Mouse (Mus musculus): ENCODE measurements around the gene Lst1. TPM values are rescaled to one million over a fixed set of nuclear protein-coding genes. Genes with fewer than 3 reads are reported as not detected.

Lst1 gene
- polyA plus RNA-seq, 1 experiment from 2014 or later: 21.1 TPM

- Histone ChIP-seq H3K27ac (ENCODE audit: low read length) (no peak overlapping the region; the same call in 1 of the 2 replicates), H3K9me3 (ENCODE audit: control insufficient read depth, low read depth, low read length) (no peaks in the 10 kb centered on the region), H3K27me3 (ENCODE audit: control insufficient read depth, insufficient read depth, low read length) (no peaks in the 10 kb centered on the region), H3K9ac (replicated peaks; ENCODE audit: low read depth, low read length) (no peak overlapping the region), H3K36me3 (ENCODE audit: control insufficient read depth, insufficient read depth, low read length) (peaks cover 4% of the 10 kb centered on the region), H3K4me1 (ENCODE audit: control insufficient read depth, insufficient read depth, low read length) (peaks cover 3% of the 10 kb centered on the region; the same call in 1 of the 2 replicates), H3K4me3 (ENCODE audit: low read depth, low read length) (no peak overlapping the region), H3K4me2 (replicated peaks; ENCODE audit: low read depth, low read length) (no peak overlapping the region)
- no peak for ATAC-seq (ENCODE audit: insufficient number of reproducible peaks, insufficient read depth, low FRiP score, low read depth)
- WGBS: 71% methylated on average over 6 of the region's 6 CpGs
Measured at GRCm38 (mm10) chr17:35219601-35220041, 31.4 kb upstream of the Lst1 start.

GRCm38 (mm10) chr17:35218516-35219193 is 30.4 kb upstream of the Lst1 start:
- Histone ChIP-seq H3K36me3 (ENCODE audit: control insufficient read depth, insufficient read depth, low read length) (peaks cover 4% of the 10 kb centered on the region), H3K4me2 (replicated peaks; ENCODE audit: low read depth, low read length) (no peak overlapping the region), H3K9ac (replicated peaks; ENCODE audit: low read depth, low read length) (no peak overlapping the region), H3K27ac (ENCODE audit: low read length) (peak overlapping the region; percentile 58; the same call in 1 of the 2 replicates), H3K4me3 (ENCODE audit: low read depth, low read length) (no peak overlapping the region), H3K27me3 (ENCODE audit: control insufficient read depth, insufficient read depth, low read length) (no peaks in the 10 kb centered on the region), H3K9me3 (ENCODE audit: control insufficient read depth, low read depth, low read length) (no peaks in the 10 kb centered on the region), H3K4me1 (ENCODE audit: control insufficient read depth, insufficient read depth, low read length) (peaks cover 3% of the 10 kb centered on the region; the same call in 1 of the 2 replicates)
- no peak for ATAC-seq (ENCODE audit: insufficient number of reproducible peaks, insufficient read depth, low FRiP score, low read depth)
- WGBS: 77% methylated on average over 18 of the region's 18 CpGs

DNA sequence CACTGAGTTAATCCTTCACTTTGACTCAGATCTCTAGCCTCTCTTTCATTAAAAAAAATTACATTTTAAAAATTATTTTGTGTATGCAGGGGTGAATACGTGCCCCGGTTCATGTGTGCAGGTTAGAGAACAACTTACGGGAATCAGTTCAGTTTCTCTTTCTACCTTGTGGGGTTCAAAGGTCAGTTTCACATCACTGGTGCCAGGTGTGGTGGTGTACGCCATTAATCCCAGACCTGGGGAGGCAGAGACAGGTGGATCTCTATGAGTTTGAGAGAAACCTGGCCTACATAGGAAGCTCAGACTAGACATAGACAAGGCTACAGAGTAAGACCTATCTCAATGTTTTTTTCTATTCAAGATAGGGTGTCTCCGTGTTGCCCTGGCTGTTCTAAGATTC is 24.8 kb upstream of the Lst1 start:
- Histone ChIP-seq H3K4me3 (ENCODE audit: low read depth, low read length) (no peak overlapping the region), H3K27me3 (ENCODE audit: control insufficient read depth, insufficient read depth, low read length) (no peaks in the 10 kb centered on the region), H3K9me3 (ENCODE audit: control insufficient read depth, low read depth, low read length) (no peaks in the 10 kb centered on the region), H3K36me3 (ENCODE audit: control insufficient read depth, insufficient read depth, low read length) (no peaks in the 10 kb centered on the region), H3K4me2 (replicated peaks; ENCODE audit: low read depth, low read length) (no peak overlapping the region), H3K4me1 (ENCODE audit: control insufficient read depth, insufficient read depth, low read length) (no peaks in the 10 kb centered on the region), H3K27ac (ENCODE audit: low read length) (no peak overlapping the region), H3K9ac (replicated peaks; ENCODE audit: low read depth, low read length) (no peak overlapping the region)
- 89% methylated on average over 5 of the region's 5 CpGs for WGBS
- ATAC-seq (ENCODE audit: insufficient number of reproducible peaks, insufficient read depth, low FRiP score, low read depth): no peak

DNA sequence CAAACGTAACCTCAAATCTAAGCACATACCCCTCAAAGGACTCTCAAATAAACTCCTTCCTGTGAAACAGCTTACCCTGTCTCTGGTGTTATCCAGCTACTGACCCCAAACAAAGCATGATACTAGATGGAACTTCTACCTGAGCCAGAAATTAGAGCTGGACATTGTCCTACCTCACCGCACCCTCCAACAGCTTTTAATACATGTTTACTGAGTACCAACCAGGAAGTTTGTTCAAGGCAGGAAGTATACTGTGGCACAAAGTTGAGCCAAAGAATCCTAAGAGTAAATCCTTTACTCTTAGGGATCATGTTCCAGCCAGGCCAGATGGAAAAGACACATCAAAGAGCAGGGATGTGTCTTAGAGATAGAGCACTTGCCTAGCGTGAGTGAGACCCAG is 22.4 kb upstream of the Lst1 start:
- Histone ChIP-seq H3K36me3 (ENCODE audit: control insufficient read depth, insufficient read depth, low read length) (no peaks in the 10 kb centered on the region), H3K9ac (replicated peaks; ENCODE audit: low read depth, low read length) (no peak overlapping the region), H3K4me3 (ENCODE audit: low read depth, low read length) (no peak overlapping the region), H3K4me2 (replicated peaks; ENCODE audit: low read depth, low read length) (no peak overlapping the region), H3K9me3 (ENCODE audit: control insufficient read depth, low read depth, low read length) (no peaks in the 10 kb centered on the region), H3K27ac (ENCODE audit: low read length) (no peak overlapping the region), H3K27me3 (ENCODE audit: control insufficient read depth, insufficient read depth, low read length) (no peaks in the 10 kb centered on the region), H3K4me1 (ENCODE audit: control insufficient read depth, insufficient read depth, low read length) (no peaks in the 10 kb centered on the region)
- ATAC-seq (ENCODE audit: insufficient number of reproducible peaks, insufficient read depth, low FRiP score, low read depth): no peak
- 56% methylated on average over 3 of the region's 3 CpGs for WGBS

DNA sequence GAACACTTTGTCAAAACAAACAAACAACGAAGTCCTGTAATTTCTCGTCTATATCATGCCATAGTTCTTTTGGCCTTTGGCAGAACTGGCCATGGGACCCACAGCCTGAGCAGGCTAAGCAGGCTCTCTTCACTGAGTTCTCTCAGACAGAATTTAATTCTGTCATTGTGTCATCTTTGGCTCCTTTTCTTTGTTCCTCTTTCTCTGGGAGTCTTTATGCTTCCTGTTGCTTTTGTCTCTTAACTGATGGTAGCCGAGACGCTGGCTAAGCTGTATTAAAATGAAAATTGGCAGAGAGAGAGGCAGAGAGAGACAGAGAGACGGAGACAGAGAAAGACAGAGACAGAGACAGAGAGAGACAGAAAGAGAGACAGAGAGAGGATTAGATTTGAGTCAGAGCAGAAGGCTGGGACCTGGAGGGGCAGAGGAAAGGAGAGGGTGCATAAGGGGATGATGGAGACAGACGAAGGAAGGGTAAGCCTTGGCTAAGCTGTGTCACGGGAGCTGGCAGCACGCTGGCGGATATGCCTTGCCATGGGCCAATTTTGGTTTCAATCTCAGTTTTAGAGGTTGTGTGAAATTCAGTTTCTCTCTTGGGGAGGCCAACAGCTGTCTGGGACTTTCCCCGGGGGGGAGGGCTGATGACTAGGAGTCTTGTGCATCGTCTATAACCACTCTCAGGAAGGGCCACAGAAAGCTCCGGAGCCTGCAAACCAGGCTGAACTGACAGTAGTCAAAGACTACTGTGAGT is 21.7 kb upstream of the Lst1 start:
- Histone ChIP-seq H3K27me3 (ENCODE audit: control insufficient read depth, insufficient read depth, low read length) (no peaks in the 10 kb centered on the region), H3K4me1 (ENCODE audit: control insufficient read depth, insufficient read depth, low read length) (no peaks in the 10 kb centered on the region), H3K9ac (replicated peaks; ENCODE audit: low read depth, low read length) (no peak overlapping the region), H3K9me3 (ENCODE audit: control insufficient read depth, low read depth, low read length) (no peaks in the 10 kb centered on the region), H3K36me3 (ENCODE audit: control insufficient read depth, insufficient read depth, low read length) (no peaks in the 10 kb centered on the region), H3K27ac (ENCODE audit: low read length) (no peak overlapping the region), H3K4me2 (replicated peaks; ENCODE audit: low read depth, low read length) (no peak overlapping the region), H3K4me3 (ENCODE audit: low read depth, low read length) (no peak overlapping the region)
- 72% methylated on average over 12 of the region's 12 CpGs for WGBS
- ATAC-seq (ENCODE audit: insufficient number of reproducible peaks, insufficient read depth, low FRiP score, low read depth): no peak

GRCm38 (mm10) chr17:35205380-35205769 is 17.1 kb upstream of the Lst1 start:
- H3K4me3 ChIP-seq (ENCODE audit: low read depth, low read length): no peak overlapping the region
- 52% methylated on average over 10 of the region's 10 CpGs for WGBS
- ATAC-seq (ENCODE audit: insufficient number of reproducible peaks, insufficient read depth, low FRiP score, low read depth): no peak
- H3K27ac ChIP-seq (ENCODE audit: low read length): no peak overlapping the region
- H3K4me2 ChIP-seq (replicated peaks; ENCODE audit: low read depth, low read length): no peak overlapping the region
- 0 out of 2 replicates have a peak, but pooled peaks cover 5% of the 10 kb centered on the region for H3K27me3 ChIP-seq (ENCODE audit: control insufficient read depth, insufficient read depth, low read length)
- no peak overlapping the region for H3K9ac ChIP-seq (replicated peaks; ENCODE audit: low read depth, low read length)
- no peaks in the 10 kb centered on the region for H3K9me3 ChIP-seq (ENCODE audit: control insufficient read depth, low read depth, low read length)
- no peaks in the 10 kb centered on the region for H3K36me3 ChIP-seq (ENCODE audit: control insufficient read depth, insufficient read depth, low read length)
- no peaks in the 10 kb centered on the region for H3K4me1 ChIP-seq (ENCODE audit: control insufficient read depth, insufficient read depth, low read length)

DNA sequence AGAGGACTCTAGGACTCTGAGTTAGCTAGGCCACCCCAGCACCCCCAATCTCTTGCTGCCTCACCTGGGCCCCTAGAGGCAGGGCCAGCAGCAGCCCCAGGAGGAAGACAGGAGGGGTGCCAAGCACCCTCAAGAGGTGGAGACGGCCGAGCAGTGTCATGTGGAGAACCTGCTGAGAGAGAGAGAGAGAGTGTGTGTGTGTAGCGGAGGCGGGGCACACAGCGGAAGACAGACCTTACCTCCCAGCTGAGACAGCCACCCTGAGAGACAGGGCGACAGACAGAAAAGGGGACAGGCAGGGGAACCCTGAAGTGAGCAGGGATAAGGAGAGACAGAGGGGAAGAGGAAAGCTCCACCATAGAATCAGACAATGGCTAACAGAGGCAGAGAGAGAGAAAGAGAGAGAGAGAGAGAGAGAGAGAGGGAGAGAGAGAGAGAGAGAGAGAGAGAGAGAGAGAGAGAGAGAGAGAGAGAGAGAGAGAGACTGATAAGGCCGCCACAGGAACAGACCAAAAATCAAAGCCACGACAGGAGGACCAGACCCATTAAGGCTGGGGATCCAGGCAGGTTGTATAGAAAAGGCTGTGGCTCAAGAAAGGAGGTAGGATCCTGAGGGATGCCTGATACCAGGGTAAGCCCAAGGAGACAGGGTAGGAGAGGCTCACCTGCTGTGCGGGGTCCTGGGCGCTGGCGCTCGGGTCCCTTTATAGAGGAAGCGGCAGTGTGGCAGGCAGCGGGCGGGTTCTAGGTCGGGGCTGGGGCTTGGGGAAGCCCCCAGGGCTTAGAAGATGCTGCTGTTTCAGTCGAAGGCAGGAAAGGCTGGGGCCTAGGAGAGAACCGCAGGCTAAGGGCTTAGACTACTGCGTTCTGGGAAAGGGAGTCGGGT is 16.5 kb upstream of the Lst1 start, which contains the start of gene Lta:
Gene Lta, minus strand, starts transcription at position 858 of the 886 bp plus-strand sequence.
- WGBS: 32% methylated on average over 20 of the region's 20 CpGs
- Histone ChIP-seq H3K4me3 (ENCODE audit: low read depth, low read length) (no peak within 1 kb of the TSS), H3K27ac (ENCODE audit: low read length) (no peak within 1 kb of the TSS), H3K27me3 (ENCODE audit: control insufficient read depth, insufficient read depth, low read length) (0 out of 2 replicates have a peak, but pooled peaks cover 5% of the 10 kb centered on the region), H3K9ac (replicated peaks; ENCODE audit: low read depth, low read length) (no peak within 1 kb of the TSS), H3K4me2 (replicated peaks; ENCODE audit: low read depth, low read length) (no peak within 1 kb of the TSS), H3K4me1 (ENCODE audit: control insufficient read depth, insufficient read depth, low read length) (no peaks in the 10 kb centered on the region), H3K9me3 (ENCODE audit: control insufficient read depth, low read depth, low read length) (no peaks in the 10 kb centered on the region), H3K36me3 (ENCODE audit: control insufficient read depth, insufficient read depth, low read length) (no peaks in the 10 kb centered on the region)
- no peak for ATAC-seq (ENCODE audit: insufficient number of reproducible peaks, insufficient read depth, low FRiP score, low read depth)

DNA sequence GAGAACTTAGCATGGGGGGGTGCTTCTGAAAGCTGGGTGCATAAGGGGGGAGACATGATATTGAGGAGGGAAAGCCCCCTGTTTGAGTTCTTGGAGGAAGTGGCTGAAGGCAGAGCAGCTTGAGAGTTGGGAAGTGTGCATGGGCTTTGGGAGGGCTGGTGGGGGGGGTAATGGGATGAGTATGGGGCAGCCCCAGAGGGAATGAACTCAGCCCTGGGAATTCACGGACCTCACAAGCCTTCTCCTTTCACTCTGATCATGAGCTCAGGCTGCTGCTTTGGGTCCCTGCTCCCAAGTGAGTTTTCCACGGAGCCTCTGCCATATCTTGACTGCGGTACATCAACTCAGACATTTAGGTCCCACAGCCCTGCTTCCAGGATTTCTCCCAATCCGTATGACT is 14.2 kb upstream of the Lst1 start:
- Histone ChIP-seq H3K36me3 (ENCODE audit: control insufficient read depth, insufficient read depth, low read length) (no peaks in the 10 kb centered on the region), H3K27me3 (ENCODE audit: control insufficient read depth, insufficient read depth, low read length) (0 out of 2 replicates have a peak, but pooled peaks cover 5% of the 10 kb centered on the region), H3K4me1 (ENCODE audit: control insufficient read depth, insufficient read depth, low read length) (no peaks in the 10 kb centered on the region), H3K9ac (replicated peaks; ENCODE audit: low read depth, low read length) (no peak overlapping the region), H3K4me3 (ENCODE audit: low read depth, low read length) (no peak overlapping the region), H3K27ac (ENCODE audit: low read length) (no peak overlapping the region), H3K9me3 (ENCODE audit: control insufficient read depth, low read depth, low read length) (no peaks in the 10 kb centered on the region), H3K4me2 (replicated peaks; ENCODE audit: low read depth, low read length) (no peak overlapping the region)
- 76% methylated on average over 4 of the region's 4 CpGs for WGBS
- no peak for ATAC-seq (ENCODE audit: insufficient number of reproducible peaks, insufficient read depth, low FRiP score, low read depth)
